Mouse (Mus musculus) cerebellum, postnatal 25 days (tissue): Measurements from ENCODE around the gene Lypd5.
A peak's percentile ranks its signal among the peaks of the same experiment; 100 is the strongest.

Experiments
- DNase-seq, 2 experiments: peaks; one replicate each; pipeline ENCODE4 v3.0.0; 2021; ENCODE audit warnings: mixed read lengths in 2 of 2

The Lypd5 gene

GRCm38 (mm10) chr7:24361001-24361400, 12.0 kb downstream of the Lypd5 start:
- DNase-seq, result no peak

- DNase-seq, result peak in 1 of 2 experiments; percentile 48
Observed at GRCm38 (mm10) chr7:24363228-24363627, 14.2 kb downstream of the Lypd5 start.

- DNase-seq, result peak; percentile 88 to 92
Observed at GRCm38 (mm10) chr7:24364827-24365226, 15.8 kb downstream of the Lypd5 start.

- DNase-seq, result no peak
Observed at GRCm38 (mm10) chr7:24365258-24366014, 16.4 kb downstream of the Lypd5 start.

GRCm38 (mm10) chr7:24366716-24367632, 18.0 kb downstream of the Lypd5 start:
- DNase-seq, result no peak

- no peak for DNase-seq
Observed at GRCm38 (mm10) chr7:24368226-24368625, 19.2 kb downstream of the Lypd5 start.

- no peak for DNase-seq
Observed at GRCm38 (mm10) chr7:24368946-24369345, 19.9 kb downstream of the Lypd5 start.

- DNase-seq, result no peak
Observed at GRCm38 (mm10) chr7:24369731-24370541, 20.9 kb downstream of the Lypd5 start, which contains the start of gene Kcnn4. Kcnn4 (plus strand) TSS chr7:24370263.

GRCm38 (mm10) chr7:24371012-24371808, 22.2 kb downstream of the Lypd5 start:
- DNase-seq, result no peak

GRCm38 (mm10) chr7:24371809-24372145, 22.8 kb downstream of the Lypd5 start:
- DNase-seq, result no peak

- DNase-seq, result no peak
Observed at GRCm38 (mm10) chr7:24372300-24372699, 23.3 kb downstream of the Lypd5 start.

- DNase-seq, result no peak
Observed at GRCm38 (mm10) chr7:24372786-24373185, 23.8 kb downstream of the Lypd5 start.

GRCm38 (mm10) chr7:24373538-24374379, 24.8 kb downstream of the Lypd5 start:
- peak; percentile 60 to 75 for DNase-seq

GRCm38 (mm10) chr7:24376456-24376855, 27.5 kb downstream of the Lypd5 start:
- DNase-seq, result no peak

GRCm38 (mm10) chr7:24377091-24377865, 28.3 kb downstream of the Lypd5 start:
- peak; percentile 60 to 72 for DNase-seq

- no peak for DNase-seq
Observed at GRCm38 (mm10) chr7:24378049-24378701, 29.2 kb downstream of the Lypd5 start.

GRCm38 (mm10) chr7:24379934-24380333, 30.9 kb downstream of the Lypd5 start:
- DNase-seq, result no peak

GRCm38 (mm10) chr7:24380370-24380769, 31.4 kb downstream of the Lypd5 start:
- DNase-seq, result no peak

GRCm38 (mm10) chr7:24382730-24383372, 33.9 kb downstream of the Lypd5 start:
- no peak for DNase-seq
